Mouse (Mus musculus): ENCODE data around the gene Mvb12b. TPM values are rescaled to one million over a fixed set of nuclear protein-coding genes. Genes with fewer than 3 reads are reported as not detected.
"Not testable (repeated sequence)": the region's sequence is repeated elsewhere in the genome, so short reads cannot be mapped to it uniquely, and the experiment has no call there.

Mvb12b gene
- polyA plus RNA-seq, 1 experiment, result 133 TPM

DNA sequence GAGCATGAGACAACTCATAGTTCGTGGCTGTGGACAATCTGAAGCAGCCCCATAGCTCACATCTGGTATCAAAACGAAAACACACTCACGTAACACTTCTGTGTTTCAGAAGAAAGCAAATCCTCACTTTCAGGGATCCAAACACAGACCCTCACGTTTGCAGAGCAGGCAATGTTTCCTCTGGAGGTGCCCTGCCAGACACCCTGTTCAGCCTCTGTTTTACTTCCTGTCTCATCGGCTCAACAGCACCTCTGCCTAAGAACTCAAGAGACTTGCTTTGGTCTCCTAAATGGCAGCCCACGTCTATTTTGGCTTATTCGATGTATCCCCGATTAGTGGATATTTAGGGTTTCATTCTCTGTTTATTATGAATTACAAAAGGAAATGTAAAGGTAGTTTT is 27.3 kb upstream of the Mvb12b start:
- TF ChIP-seq POLR2A (IDR thresholded peaks at IDR 0.05; ENCODE audit: borderline replicate concordance, extremely low read depth, insufficient read depth, insufficient read length, poor library complexity, severe bottlenecking) (no peak), CTCF (IDR thresholded peaks at IDR 0.05; ENCODE audit: borderline replicate concordance, extremely low read depth, insufficient read depth, insufficient read length) (no peak)
- no peak for DNase-seq (ENCODE audit: low read depth)

DNA sequence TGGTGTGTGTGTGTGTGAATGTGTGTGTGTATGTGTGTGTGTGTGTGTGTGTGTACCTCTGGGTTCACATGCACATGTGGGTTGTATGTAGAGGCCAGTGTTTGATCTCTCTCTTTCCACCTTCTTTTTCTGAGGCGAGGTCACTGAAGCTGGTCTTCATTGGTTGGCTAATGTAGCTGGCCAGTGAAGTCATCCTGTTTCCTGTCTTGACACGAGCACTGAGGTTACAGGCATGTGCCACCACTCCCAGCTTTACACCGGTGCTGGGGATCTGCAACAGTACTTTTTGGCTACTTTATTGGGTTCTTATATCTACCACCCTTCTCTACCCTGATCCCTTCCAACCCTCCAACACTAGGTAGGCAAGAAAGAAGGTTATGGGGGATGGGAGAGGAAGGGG is 26.6 kb upstream of the Mvb12b start:
- DNase-seq (ENCODE audit: low read depth), result no peak
- TF ChIP-seq CTCF (IDR thresholded peaks at IDR 0.05; ENCODE audit: borderline replicate concordance, extremely low read depth, insufficient read depth, insufficient read length), result no peak
- no peak for TF ChIP-seq POLR2A (IDR thresholded peaks at IDR 0.05; ENCODE audit: borderline replicate concordance, extremely low read depth, insufficient read depth, insufficient read length, poor library complexity, severe bottlenecking)

DNA sequence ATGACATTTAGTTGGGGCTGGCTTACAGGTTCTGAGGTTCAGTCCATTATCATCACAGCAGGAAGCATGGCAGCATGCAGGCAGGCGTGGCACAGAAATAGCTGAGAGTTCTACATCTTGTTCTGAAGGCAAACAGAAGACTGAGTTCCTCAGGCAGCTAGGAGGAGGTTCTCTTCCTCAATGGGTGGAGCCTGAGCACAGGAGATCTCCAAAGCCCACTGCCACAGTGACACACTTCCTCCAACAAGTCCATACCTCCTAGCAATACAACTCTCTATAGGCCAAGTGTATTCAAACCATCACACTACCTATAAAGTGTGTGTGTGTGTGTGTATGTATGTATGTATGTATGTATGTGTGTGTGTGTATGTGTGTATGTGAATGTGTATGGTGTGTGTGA is 25.9 kb upstream of the Mvb12b start:
- DNase-seq (ENCODE audit: low read depth), result not testable (repeated sequence)

DNA sequence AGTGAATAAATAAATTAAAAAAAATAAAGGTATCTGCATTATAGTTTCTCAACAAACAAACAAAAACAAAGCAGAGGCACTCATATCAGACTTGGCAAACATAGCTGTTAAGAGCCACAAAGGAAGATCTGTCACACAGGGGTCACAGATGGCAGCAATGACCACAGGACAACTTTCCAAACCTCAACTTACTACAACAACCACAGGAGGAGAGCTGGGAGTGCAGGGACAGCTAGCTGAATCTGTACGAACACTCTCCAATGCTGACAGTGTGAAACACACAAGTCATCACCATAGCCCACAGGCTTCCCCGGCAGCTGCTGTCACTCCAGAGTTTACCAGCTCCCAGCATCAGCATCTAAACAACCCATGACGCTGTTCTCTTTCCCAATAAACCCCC is 25.0 kb upstream of the Mvb12b start:
- TF ChIP-seq POLR2A (IDR thresholded peaks at IDR 0.05; ENCODE audit: borderline replicate concordance, extremely low read depth, insufficient read depth, insufficient read length, poor library complexity, severe bottlenecking), result no peak
- TF ChIP-seq CTCF (IDR thresholded peaks at IDR 0.05; ENCODE audit: borderline replicate concordance, extremely low read depth, insufficient read depth, insufficient read length), result no peak

DNA sequence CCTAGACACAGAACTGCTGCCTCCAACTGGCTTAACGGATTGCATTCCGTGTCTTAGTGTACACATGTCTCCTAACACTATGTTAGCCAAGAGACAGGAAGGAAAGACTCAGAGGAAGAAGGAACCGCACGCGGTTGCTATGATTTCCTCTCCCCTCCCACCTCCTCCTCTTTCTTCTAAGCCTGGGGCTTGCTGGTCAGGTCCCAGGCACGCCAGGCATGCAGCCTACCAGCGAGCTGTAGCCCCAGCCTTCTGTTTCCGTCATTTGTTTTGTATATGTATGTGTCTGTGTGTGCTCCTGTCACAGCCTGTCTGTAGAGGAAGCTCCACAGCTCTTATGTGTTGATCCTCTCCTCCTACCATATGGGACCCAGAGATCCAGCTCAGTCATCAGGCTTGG is 20.6 kb upstream of the Mvb12b start:
- TF ChIP-seq CTCF (IDR thresholded peaks at IDR 0.05; ENCODE audit: borderline replicate concordance, extremely low read depth, insufficient read depth, insufficient read length) (no peak), POLR2A (IDR thresholded peaks at IDR 0.05; ENCODE audit: borderline replicate concordance, extremely low read depth, insufficient read depth, insufficient read length, poor library complexity, severe bottlenecking) (no peak)
- DNase-seq (ENCODE audit: low read depth), result peak; percentile 57

More for the DNA sequence above, 25.0 kb upstream of the Mvb12b start:
- DNase-seq (ENCODE audit: low read depth), result no peak

DNA sequence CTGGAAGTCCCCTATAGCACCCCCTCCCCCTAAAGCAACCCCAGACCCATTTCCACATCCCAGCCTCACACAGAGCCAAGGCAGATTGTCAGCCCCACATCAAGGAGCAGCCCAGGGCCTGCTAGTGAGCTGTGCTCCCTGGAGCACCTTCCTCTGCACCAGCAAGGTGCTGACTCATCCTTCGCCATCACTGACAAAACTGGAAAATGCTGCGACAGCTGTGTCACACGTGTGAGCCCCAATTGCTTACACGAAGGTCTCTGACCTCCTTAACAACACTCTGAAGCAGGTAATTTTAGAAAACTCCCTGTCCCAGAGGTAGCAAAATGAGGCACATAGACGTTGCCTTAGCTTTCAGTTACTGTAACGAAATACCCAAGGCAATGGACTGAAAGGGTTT is 19.4 kb upstream of the Mvb12b start:
- TF ChIP-seq POLR2A (IDR thresholded peaks at IDR 0.05; ENCODE audit: borderline replicate concordance, extremely low read depth, insufficient read depth, insufficient read length, poor library complexity, severe bottlenecking) (no peak), CTCF (IDR thresholded peaks at IDR 0.05; ENCODE audit: borderline replicate concordance, extremely low read depth, insufficient read depth, insufficient read length) (no peak)
- no peak for DNase-seq (ENCODE audit: low read depth)

DNA sequence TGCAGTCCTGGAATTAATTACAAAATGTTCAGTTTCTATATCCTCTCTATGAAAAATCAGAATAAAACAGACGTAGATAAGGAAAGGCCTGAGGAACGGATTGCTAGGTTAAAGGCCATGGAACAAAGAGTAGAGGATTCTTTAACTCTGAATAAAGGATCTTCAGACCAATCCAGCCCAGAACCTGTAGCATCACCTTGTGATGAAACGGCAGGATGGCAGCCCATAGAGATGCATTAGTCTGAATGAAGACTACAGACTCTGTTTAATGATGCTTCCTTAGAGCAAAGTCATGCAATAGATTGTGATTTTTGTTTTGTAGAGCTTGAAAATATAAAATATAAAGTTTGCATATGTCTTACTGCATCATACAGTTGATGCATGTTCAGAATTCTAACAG is 8.1 kb upstream of the Mvb12b start:
- no peak for DNase-seq (ENCODE audit: low read depth)
- TF ChIP-seq CTCF (IDR thresholded peaks at IDR 0.05; ENCODE audit: borderline replicate concordance, extremely low read depth, insufficient read depth, insufficient read length) (no peak), POLR2A (IDR thresholded peaks at IDR 0.05; ENCODE audit: borderline replicate concordance, extremely low read depth, insufficient read depth, insufficient read length, poor library complexity, severe bottlenecking) (no peak)

DNA sequence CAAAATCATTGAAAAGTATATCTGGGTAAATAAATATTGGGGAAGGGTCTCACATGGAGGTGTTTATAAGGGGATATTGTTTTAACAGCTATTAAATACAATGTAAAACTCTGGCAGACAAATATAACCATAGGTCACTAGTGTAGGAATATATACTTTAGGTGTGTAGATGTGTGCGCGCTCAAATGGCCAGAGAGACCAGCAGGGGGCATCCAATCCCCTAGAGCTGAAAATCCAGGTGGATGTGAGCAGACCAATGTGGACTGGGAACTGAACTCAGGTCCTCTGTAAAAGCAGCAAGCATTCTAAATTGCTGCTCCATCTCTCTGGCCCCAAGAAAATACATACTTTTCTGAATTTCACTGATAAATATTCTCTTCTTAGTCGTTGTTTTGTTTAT is 5.4 kb upstream of the Mvb12b start:
- TF ChIP-seq POLR2A (IDR thresholded peaks at IDR 0.05; ENCODE audit: borderline replicate concordance, extremely low read depth, insufficient read depth, insufficient read length, poor library complexity, severe bottlenecking), result no peak
- no peak for TF ChIP-seq CTCF (IDR thresholded peaks at IDR 0.05; ENCODE audit: borderline replicate concordance, extremely low read depth, insufficient read depth, insufficient read length)
- DNase-seq (ENCODE audit: low read depth), result no peak

DNA sequence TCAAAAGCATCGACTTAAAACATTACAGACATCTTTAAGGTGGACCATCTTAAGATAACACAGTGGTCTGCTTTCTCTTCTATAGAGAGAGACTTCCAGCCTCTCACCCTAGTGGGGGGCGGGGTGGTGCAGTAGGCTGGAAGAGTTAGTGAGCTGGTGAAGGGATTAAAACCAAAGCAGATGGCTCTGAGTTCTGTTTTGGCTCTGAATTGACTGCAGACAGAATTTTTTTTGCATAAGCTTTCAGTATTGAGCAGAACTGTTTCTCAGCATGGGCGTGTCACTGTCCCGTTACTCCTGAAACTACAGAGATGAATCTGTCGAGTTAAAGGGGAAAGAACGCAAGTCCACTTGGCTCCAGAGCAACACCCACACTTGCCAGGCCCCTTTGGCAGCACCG is 4.6 kb upstream of the Mvb12b start:
- DNase-seq (ENCODE audit: low read depth), result peak; percentile 71
- TF ChIP-seq CTCF (IDR thresholded peaks at IDR 0.05; ENCODE audit: borderline replicate concordance, extremely low read depth, insufficient read depth, insufficient read length) (no peak), POLR2A (IDR thresholded peaks at IDR 0.05; ENCODE audit: borderline replicate concordance, extremely low read depth, insufficient read depth, insufficient read length, poor library complexity, severe bottlenecking) (no peak)

DNA sequence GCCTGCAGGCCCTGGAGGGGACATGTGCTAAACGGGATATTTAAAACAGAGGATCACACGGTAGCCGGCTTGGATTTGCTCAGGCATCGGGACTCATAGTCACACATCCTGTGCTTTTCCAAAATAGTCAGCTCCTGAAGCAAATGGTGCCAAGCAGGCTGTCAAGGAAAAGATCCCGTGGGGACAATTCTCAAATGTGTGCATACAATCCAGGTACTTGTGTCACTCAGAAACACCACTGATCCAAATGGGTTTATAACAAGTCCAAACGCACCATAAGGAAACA is 297 bp upstream of the Mvb12b start:
- TF ChIP-seq POLR2A (IDR thresholded peaks at IDR 0.05; ENCODE audit: borderline replicate concordance, extremely low read depth, insufficient read depth, insufficient read length, poor library complexity, severe bottlenecking) (no peak), CTCF (IDR thresholded peaks at IDR 0.05; ENCODE audit: borderline replicate concordance, extremely low read depth, insufficient read depth, insufficient read length) (no peak)
- DNase-seq (ENCODE audit: low read depth), result no peak

DNA sequence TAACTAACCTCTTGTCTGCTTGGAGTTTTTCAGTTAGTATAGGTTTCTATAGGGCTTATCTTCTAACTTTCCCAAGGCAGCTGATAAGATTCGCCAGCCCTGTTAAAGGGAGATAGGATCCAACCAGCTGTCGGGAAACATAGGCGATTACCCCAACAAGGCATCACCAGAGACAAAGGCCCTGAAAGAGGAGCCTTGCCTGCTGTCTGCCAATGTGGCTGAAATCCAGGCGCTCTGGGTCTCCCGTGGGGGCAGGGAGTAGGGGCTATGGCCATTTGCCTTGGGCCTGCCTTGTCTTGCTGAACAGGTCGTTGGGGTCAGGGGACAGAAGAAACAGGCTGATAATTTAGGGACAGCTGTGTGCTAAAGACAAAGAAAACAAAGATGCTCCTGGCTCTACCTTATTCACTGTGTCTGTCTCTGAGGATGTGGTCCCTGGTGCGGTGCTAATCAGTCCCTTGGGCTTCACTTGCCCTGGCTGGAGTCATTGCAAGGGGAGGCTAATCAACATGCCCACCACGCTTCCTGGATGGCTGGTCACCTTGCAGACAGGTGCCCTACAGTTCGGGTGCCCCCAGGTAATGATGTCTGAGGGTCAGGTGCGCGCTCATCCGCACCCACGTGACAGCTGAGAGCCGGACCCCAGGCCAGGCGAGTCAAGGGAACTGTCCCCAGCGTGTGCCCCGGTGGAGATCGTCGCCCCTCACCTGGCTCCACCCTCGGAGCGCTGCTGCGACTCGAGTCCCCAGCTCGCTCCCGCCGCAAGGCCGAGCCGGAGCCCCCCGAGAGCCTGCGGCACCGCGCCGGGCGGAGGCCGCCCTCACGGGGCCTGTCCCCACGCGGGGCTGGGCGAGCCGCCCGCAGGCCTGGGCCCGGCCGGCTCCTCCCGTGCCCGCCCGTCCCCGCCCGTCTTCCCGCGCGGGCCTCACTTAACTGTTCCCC is 1.1 kb downstream of the Mvb12b start:
- peak; percentile 83 for DNase-seq (ENCODE audit: low read depth)
- TF ChIP-seq CTCF (IDR thresholded peaks at IDR 0.05; ENCODE audit: borderline replicate concordance, extremely low read depth, insufficient read depth, insufficient read length), result no peak
- 0 out of 2 replicates have a peak, but pooled peaks have one; percentile 18 for TF ChIP-seq POLR2A (IDR thresholded peaks at IDR 0.05; ENCODE audit: borderline replicate concordance, extremely low read depth, insufficient read depth, insufficient read length, poor library complexity, severe bottlenecking)

DNA sequence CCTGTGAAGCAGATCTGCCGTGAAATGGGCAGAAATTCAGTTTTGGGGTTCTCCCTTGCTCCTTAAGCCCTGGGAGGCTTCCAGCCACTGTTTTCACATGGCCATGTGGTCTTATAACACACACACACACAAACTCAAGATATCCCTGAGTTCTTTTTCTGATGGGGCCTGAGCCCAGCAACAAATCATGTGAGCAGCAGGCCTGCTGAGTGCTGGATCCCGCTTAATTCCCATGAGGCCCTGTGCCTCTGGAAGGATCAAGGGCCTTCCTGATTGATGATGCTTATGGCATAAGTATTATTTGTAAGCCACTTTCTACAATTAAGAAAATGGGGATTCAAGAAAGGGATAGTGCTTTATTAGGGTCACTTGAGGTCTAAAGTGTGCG is 2.5 kb downstream of the Mvb12b start:
- TF ChIP-seq CTCF (IDR thresholded peaks at IDR 0.05; ENCODE audit: borderline replicate concordance, extremely low read depth, insufficient read depth, insufficient read length) (no peak), POLR2A (IDR thresholded peaks at IDR 0.05; ENCODE audit: borderline replicate concordance, extremely low read depth, insufficient read depth, insufficient read length, poor library complexity, severe bottlenecking) (no peak)
- peak; percentile 28 for DNase-seq (ENCODE audit: low read depth)
